Mouse (Mus musculus) neural tube, embryonic 14.5 days (tissue): ENCODE data around the gene Ciart. TPM values are rescaled to one million over a fixed set of nuclear protein-coding genes. Genes with fewer than 3 reads are reported as not detected.

Experiments
- ATAC-seq: fragments of 200-750 bp; cut with Nextera tagmentation; 2 replicates; pipeline ENCODE4 v1.8.0; 2017; ENCODE audit warnings: low read depth, mild to moderate bottlenecking, moderate TSS enrichment, moderate library complexity
- H3K27ac ChIP-seq: fragments of 300-500 bp; sonication (generic); 2 replicates; pipeline ENCODE4 v1.5.1; 2014; ENCODE audit warnings: low read depth, mild to moderate bottlenecking, control low read depth, low read length, moderate library complexity, mixed read lengths
- H3K27me3 ChIP-seq: fragments of 300-500 bp; sonication (generic); 2 replicates; pipeline ENCODE4 v1.6.1; 2014; ENCODE audit warnings: low read length; ENCODE audit not compliant: control insufficient read depth, insufficient read depth
- H3K36me3 ChIP-seq: fragments of 300-500 bp; sonication (generic); 2 replicates; pipeline ENCODE4 v1.6.1; 2014; ENCODE audit warnings: low read length, mixed read lengths; ENCODE audit not compliant: control insufficient read depth, insufficient read depth
- H3K4me1 ChIP-seq: fragments of 300-500 bp; sonication (generic); 2 replicates; pipeline ENCODE4 v1.6.1; 2014; ENCODE audit warnings: low read length; ENCODE audit not compliant: control insufficient read depth, insufficient read depth
- H3K4me2 ChIP-seq: fragments of 300-500 bp; sonication (generic); 2 replicates; pipeline ENCODE4 v1.6.1; 2014; ENCODE audit warnings: mild to moderate bottlenecking, low read depth, low read length, control low read depth
- H3K4me3 ChIP-seq: fragments of 300-500 bp; sonication (generic); 2 replicates; pipeline ENCODE4 v1.5.1; 2014; ENCODE audit warnings: low read depth, low read length, control low read depth, mixed read lengths
- H3K9ac ChIP-seq: fragments of 300-500 bp; sonication (generic); replicated peaks from 2 replicates; pipeline ENCODE4 v1.6.1; 2014; ENCODE audit warnings: low read depth, mild to moderate bottlenecking, control low read depth, low read length, mixed read lengths
- H3K9me3 ChIP-seq: fragments of 300-500 bp; sonication (generic); 2 replicates; pipeline ENCODE4 v1.6.1; 2016; ENCODE audit warnings: low read length; ENCODE audit not compliant: control insufficient read depth
- WGBS: fragments of 180-500 bp; shearing (Covaris S2); extraction: QIAGEN DNeasy Blood & Tissue Kit; methylation state at CpG from one replicate; pipeline ENCODE4 v1.1.7; 2014; 5-methylcytosine and 5-hydroxymethylcytosine counted together
- polyA plus RNA-seq: library from polyadenylated mRNA; unstranded; fragments of >200 nt; fragmentation: Nextera tagmentation; extraction: Ambion mirVana; gene quantifications from 2 replicates; pipeline ENCODE4 v1.2.1, GENCODE M21; 2014

The Ciart gene
- polyA plus RNA-seq: 3.3 and 4.6 TPM in 2 replicates

DNA sequence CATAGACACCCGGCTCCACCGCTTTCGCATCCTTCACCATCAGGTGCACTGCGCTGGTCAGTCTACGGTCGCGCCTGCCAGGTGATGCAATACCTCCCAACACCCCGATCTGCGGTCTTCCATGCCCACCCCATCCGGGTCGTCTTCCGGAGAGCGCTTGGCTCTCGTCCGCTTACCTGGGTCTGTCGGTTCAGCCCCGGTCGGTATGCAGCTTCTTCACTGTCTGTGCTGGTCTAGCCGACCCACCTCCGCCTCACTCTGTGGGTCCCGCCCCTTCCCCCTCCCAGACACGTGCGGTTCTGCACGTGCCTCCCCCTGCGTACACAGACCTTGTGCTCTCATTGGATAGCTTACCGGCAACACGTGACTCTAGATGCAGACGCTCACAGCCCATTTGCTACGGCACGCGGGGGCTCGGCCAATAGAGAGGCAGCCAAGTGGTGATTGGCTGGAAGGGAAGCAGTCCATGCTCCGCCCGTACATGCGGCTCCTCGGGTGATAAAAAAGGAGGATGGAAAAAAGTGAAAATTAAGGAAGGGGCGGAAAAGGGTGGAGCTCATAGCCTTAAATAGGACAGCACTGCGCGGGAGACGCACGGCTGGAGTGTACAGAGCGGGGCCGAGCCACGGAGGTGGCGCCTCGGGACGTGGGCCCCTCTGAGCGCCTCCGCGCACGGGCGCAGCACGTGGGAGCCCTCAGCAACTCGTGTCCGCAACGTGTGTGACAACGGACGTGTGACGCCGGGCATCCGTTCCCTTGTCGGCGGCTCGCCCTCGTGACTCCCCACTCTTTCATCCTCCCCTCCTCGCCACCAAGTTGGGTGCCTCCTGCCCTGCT lies at the start of gene Ciart:
Ciart (minus strand) TSS at position 273 of the 837 bp plus-strand sequence.
- Histone ChIP-seq H3K36me3 (no peaks in the 10 kb centered on the region), H3K4me2 (peak within 1 kb of the TSS; percentile 98)

DNA sequence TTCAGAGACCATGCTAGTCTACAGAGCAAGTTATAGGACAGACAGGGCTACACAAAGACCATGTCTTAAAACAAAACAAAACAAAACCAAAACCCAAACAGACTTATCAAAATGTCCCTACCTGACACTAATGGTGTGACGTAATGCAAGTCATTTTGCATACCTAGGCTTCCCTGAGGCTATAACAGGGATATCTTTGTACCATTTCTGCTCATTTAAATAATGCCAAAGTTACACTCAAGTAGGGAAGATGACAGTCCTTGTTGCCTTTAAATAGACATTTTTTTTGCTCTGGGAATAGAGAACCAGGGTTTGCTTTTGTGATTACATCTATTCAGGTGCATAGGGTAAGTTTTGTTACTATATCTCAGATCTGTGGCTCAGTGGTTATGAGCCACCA lies 49.4 kb upstream of the Ciart start:
- H3K4me2 ChIP-seq: no peak overlapping the region
- no peaks in the 10 kb centered on the region for H3K4me1 ChIP-seq
- H3K9ac ChIP-seq: no peak overlapping the region
- H3K4me3 ChIP-seq: no peak overlapping the region
- peaks cover 6% of the 10 kb centered on the region; the same call in 1 of the 2 replicates for H3K36me3 ChIP-seq
- peaks cover 2% of the 10 kb centered on the region; the same call in 1 of the 2 replicates for H3K27me3 ChIP-seq
- no peak overlapping the region for H3K27ac ChIP-seq
- no peak for ATAC-seq
- H3K9me3 ChIP-seq: no peaks in the 10 kb centered on the region
- 89% methylated on average over 1 of the region's 1 CpGs for WGBS

More for the DNA sequence above, at the start of gene Ciart:
- WGBS: under 1% methylated on average over 65 of the region's 66 CpGs
- Histone ChIP-seq H3K27me3 (no peaks in the 10 kb centered on the region), H3K4me1 (peaks cover 7% of the 10 kb centered on the region; the same call in 1 of the 2 replicates), H3K4me3 (peak within 1 kb of the TSS; percentile 50), H3K9ac (peak within 1 kb of the TSS; percentile 32; the same call in 1 of the 2 replicates), H3K27ac (no peak within 1 kb of the TSS), H3K9me3 (no peaks in the 10 kb centered on the region)
- peak; percentile 100 for ATAC-seq

DNA sequence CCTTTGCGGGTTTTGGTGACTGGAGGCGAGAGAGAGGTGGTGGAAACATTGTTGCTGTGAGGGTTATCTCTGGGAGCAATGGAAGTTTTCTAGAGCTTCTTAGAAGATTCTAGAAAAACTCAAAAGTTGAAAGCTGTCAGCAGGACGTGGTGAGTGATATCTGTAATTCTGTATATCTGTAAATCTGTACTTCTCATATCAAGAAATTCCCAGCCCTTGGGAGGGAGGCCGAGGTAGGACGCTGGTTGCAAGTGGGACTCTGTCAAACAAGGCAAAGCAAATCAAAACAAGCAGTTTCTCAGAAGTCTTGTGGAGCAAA lies 48.4 kb upstream of the Ciart start:
- Histone ChIP-seq H3K4me3 (peak overlapping the region; percentile 85), H3K9me3 (no peaks in the 10 kb centered on the region), H3K27me3 (peaks cover 2% of the 10 kb centered on the region; the same call in 1 of the 2 replicates), H3K36me3 (peaks cover 4% of the 10 kb centered on the region; the same call in 1 of the 2 replicates), H3K27ac (peak overlapping the region; percentile 72; the same call in 1 of the 2 replicates), H3K9ac (peak overlapping the region; percentile 77), H3K4me1 (no peaks in the 10 kb centered on the region), H3K4me2 (peak overlapping the region; percentile 67)
- WGBS: 3% methylated on average over 5 of the region's 5 CpGs
- no peak for ATAC-seq

DNA sequence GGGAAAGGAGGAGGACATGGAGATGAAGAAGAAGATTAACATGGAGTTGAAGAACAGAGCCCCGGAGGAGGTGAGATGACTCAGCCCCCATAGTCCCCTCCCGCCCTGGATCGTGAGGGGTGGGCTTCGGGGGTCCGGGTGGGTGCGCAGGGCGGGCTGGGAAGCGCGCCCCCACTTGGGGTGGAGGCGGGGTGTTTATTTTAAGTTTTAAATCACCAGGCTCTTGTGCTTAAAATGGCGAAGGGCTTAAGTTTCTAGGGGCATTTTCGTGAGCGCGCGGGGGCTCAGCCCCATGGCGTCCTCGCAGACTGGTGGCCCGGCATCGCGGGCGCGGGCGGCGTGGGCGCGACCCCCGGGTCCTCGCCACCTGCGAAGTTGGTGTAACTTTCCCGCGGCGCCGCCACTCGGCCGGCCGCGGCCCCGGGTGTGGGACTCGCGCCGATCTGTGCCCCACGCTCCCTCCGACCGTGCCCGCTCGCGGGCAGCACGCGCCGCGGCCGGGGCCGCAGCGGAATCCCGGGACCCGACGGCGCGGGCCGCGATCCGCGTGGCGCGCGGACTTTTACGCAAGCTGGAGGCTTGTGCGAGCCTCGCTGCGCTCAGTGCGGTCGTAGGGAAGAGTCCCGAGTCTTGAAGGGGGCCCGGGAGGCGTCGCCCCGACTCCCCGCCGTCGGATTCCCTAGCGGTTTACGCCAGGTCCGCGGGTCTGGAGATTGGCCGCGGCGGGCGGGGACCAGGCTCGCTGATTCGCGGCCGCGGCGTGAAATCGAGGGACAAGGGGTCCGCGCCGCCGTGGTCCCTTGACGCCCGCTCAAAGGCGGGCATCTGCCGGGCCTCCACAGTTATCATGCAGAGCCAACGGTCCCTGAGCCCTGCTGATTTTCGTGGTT lies 47.8 kb upstream of the Ciart start:
- peak overlapping the region; percentile 72 for H3K27ac ChIP-seq
- H3K4me1 ChIP-seq: no peaks in the 10 kb centered on the region
- peaks cover 2% of the 10 kb centered on the region; the same call in 1 of the 2 replicates for H3K27me3 ChIP-seq
- under 1% methylated on average over 105 of the region's 105 CpGs for WGBS
- H3K4me3 ChIP-seq: peak overlapping the region; percentile 85
- ATAC-seq: peak; percentile 54
- peaks cover 4% of the 10 kb centered on the region; the same call in 1 of the 2 replicates for H3K36me3 ChIP-seq
- no peaks in the 10 kb centered on the region for H3K9me3 ChIP-seq
- H3K9ac ChIP-seq: peak overlapping the region; percentile 77
- peak overlapping the region; percentile 67 for H3K4me2 ChIP-seq

DNA sequence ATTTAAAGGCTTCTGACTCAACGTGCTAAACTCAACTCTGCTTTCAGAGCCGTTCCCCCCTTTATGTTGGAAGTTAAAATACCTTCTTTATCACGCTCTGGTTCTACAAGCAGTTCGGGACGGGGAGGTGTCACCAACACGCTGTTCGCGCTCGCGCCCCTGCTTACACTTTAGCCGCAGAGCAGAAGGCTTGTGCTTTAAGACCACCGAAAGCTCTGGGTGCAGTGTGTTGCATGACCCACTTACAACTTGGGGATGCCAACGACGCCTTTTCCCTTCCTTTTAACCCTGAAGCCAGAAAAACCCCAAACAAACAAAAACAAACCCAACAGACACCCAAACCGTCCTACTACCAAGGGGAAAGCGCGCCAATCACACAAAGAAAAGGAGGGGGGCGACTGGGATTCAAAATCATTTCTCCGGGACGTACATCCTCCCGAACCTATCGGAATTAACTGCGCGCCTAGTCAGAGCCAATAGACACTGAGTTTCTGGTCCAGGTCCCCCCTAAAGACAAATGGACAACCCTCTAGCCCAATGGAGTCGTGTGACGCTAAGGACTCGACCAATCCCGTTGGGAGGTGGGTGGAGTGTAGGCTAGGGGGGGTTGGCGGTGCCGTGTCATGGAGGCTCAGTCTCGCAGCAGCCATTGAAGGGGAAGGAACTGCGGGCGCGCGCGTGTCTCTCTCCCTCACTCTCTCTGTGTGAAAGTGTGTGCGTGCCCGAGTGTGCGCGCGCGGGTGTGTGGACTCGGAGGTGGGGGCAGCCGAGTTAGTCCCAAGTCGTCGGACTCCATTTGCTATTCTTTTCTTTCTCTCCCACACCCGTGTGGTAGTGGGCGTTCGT lies 46.8 kb upstream of the Ciart start, which contains the start of gene Anp32e:
Anp32e (plus strand) TSS at position 589 of the 846 bp plus-strand sequence.
- WGBS: 0% methylated on average over 49 of the region's 49 CpGs
- Histone ChIP-seq H3K4me2 (peak within 1 kb of the TSS; percentile 67), H3K36me3 (0 out of 2 replicates have a peak, but pooled peaks cover under 1% of the 10 kb centered on the region), H3K9ac (peak within 1 kb of the TSS; percentile 77), H3K9me3 (no peaks in the 10 kb centered on the region), H3K4me1 (no peaks in the 10 kb centered on the region), H3K4me3 (peak within 1 kb of the TSS; percentile 85), H3K27me3 (peaks cover 2% of the 10 kb centered on the region; the same call in 1 of the 2 replicates), H3K27ac (peak within 1 kb of the TSS; percentile 72)
- peak; percentile 100 for ATAC-seq

DNA sequence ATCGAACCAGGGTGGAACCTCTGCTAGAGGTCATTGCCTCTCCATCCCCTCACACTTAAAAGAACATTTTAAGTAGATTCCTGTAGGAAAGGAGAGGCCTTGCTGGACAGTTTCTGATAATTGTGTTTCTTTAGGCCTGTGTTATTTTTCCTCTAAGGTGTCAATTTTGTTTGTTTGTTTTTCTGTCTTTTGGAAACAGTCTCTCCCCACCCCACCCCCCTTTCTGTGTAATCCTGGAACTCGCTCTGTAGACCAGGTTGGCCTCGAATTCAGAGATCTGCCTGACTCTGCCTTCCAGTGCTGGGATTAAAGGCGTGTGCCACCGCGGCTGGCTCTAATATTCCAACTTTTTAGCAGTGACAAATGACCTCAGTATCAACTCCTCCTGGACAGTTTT lies 46.2 kb upstream of the Ciart start:
- peak overlapping the region; percentile 49; the same call in 1 of the 2 replicates for H3K27ac ChIP-seq
- peak overlapping the region; percentile 85 for H3K4me3 ChIP-seq
- WGBS: 69% methylated on average over 6 of the region's 6 CpGs
- no peak for ATAC-seq
- H3K27me3 ChIP-seq: peaks cover 2% of the 10 kb centered on the region; the same call in 1 of the 2 replicates
- peak overlapping the region; percentile 67 for H3K4me2 ChIP-seq
- no peaks in the 10 kb centered on the region for H3K9me3 ChIP-seq
- H3K4me1 ChIP-seq: no peaks in the 10 kb centered on the region
- H3K9ac ChIP-seq: no peak overlapping the region
- H3K36me3 ChIP-seq: no peaks in the 10 kb centered on the region

DNA sequence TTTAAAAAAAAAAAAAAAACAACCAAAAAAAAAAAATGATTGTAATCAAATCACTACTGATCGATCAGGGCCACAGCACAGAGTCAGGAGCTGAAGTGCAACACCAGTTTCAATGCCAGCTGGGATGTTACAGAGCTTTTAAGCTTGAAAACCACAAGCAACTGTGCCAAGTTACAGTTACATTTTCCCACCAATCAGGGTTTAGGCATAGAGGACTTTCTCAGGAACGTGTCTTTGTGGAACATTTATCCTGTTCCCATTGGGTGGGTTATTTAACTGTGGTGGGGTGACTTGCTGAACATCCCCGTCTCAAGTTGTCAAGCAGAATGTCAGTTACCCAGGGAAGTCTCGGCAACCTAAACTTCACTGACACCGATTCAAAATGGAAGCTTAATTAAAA lies 43.0 kb upstream of the Ciart start:
- Histone ChIP-seq H3K36me3 (no peaks in the 10 kb centered on the region), H3K4me2 (no peak overlapping the region), H3K27ac (no peak overlapping the region), H3K9me3 (no peaks in the 10 kb centered on the region), H3K4me1 (no peaks in the 10 kb centered on the region), H3K27me3 (peaks cover 2% of the 10 kb centered on the region; the same call in 1 of the 2 replicates), H3K4me3 (no peak overlapping the region), H3K9ac (no peak overlapping the region)
- 86% methylated on average over 5 of the region's 5 CpGs for WGBS
- ATAC-seq: no peak

DNA sequence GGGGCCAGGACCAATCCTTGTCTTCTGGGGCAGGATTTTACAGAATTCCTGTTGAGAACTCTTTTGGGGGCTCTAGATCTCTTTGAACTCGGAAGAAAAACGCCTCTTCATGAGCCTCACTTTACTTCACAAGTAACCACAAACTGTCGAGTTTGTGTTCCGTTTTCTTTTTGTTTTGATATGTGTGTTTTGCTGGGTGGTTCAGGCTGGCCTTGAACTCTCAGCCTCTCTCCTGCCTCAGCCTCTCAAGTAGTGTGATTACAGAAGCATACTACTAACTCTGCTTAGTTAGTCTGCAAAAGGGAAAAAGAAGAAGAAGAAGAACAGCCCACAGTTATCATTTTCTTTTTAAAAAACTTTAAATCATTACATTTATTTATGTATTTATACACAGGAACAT lies 42.1 kb upstream of the Ciart start:
- H3K36me3 ChIP-seq: no peaks in the 10 kb centered on the region
- H3K9ac ChIP-seq: no peak overlapping the region
- no peak overlapping the region for H3K27ac ChIP-seq
- H3K4me3 ChIP-seq: no peak overlapping the region
- no peak overlapping the region for H3K4me2 ChIP-seq
- no peak for ATAC-seq
- 76% methylated on average over 4 of the region's 4 CpGs for WGBS
- H3K4me1 ChIP-seq: no peaks in the 10 kb centered on the region
- no peaks in the 10 kb centered on the region for H3K9me3 ChIP-seq
- H3K27me3 ChIP-seq: no peaks in the 10 kb centered on the region
